ENCODE assay signal across 23 mouse cellular contexts in genomic region chr8:69884141-69884540, GRCm38 (mm10). TPM values are rescaled to one million over a fixed set of nuclear protein-coding genes. Genes with fewer than 3 reads are reported as not detected.
"Had no signal": no experiment of that assay in that cellular context is flagged by ENCODE, and none has a peak within 500 bp of the region (broad histone marks: within the 10 kb centered on the region; RNA-seq: fewer than 3 reads in every experiment).

No protein-coding gene starts in this region.

- H3K9me3 ChIP-seq: limb, embryonic 10.5 days; limb, embryonic 13.5 days; liver, embryonic 15.5 days; lung, embryonic 15.5 days; midbrain, embryonic 13.5 days had no signal

- H3K36me3 ChIP-seq: limb, embryonic 10.5 days; limb, embryonic 13.5 days; liver, embryonic 12.5 days; liver, embryonic 15.5 days; lung, embryonic 15.5 days; midbrain, embryonic 13.5 days had no signal

- DNase-seq: kidney, adult 2 months; layer of hippocampus, adult 9-11 months; liver; lung, adult 18-20 months; lung, postnatal 10 days; lung, postnatal 4 days; right cerebral cortex, adult 18-20 months; right cerebral cortex, postnatal 14 days; right cerebral cortex, postnatal 4 days; thymus, adult 18-20 months; thymus, postnatal 36 days had no signal

- H3K4me3 ChIP-seq: layer of hippocampus, adult 2 months; limb, embryonic 10.5 days; limb, embryonic 13.5 days; liver, embryonic 12.5 days; liver, embryonic 15.5 days; lung, embryonic 15.5 days; midbrain, embryonic 13.5 days had no signal

- H3K27ac ChIP-seq: kidney, postnatal 0 days; layer of hippocampus, adult 2 months; limb, embryonic 10.5 days; limb, embryonic 13.5 days; liver, embryonic 12.5 days; liver, embryonic 15.5 days; lung, embryonic 15.5 days; midbrain, embryonic 13.5 days; stomach, postnatal 0 days had no signal

RNA-seq across cellular contexts. Expression of gene Cilp2, which starts 3.3 kb away (rescaled TPM):
- total RNA-seq: megakaryocyte progenitor cell, adult 5-6 weeks had no signal

RNA-seq across cellular contexts. Expression of gene Tssk6, which starts 17.8 kb away (rescaled TPM):
- total RNA-seq: left cerebral cortex, adult 18-20 months; midbrain, postnatal 0 days had no signal

RNA-seq across cellular contexts. Expression of gene Yjefn3, which starts 18.4 kb away (rescaled TPM):
- total RNA-seq: megakaryocyte progenitor cell, adult 5-6 weeks had no signal
